Mouse (Mus musculus) erythroblast, embryonic 14.5 days (primary cell): ENCODE measurements around the gene Patj.

ENCODE experiments used
- GATA1 ChIP-seq: IDR thresholded peaks from 2 replicates; pipeline ENCODE4 v1.6.1; 2012; ENCODE audit warnings: low read length, inconsistent platforms, mixed read lengths
- TAL1 ChIP-seq: IDR thresholded peaks from 3 replicates; pipeline ENCODE4 v1.6.1; 2012; ENCODE audit warnings: low read length, inconsistent platforms, mixed read lengths

DNA sequence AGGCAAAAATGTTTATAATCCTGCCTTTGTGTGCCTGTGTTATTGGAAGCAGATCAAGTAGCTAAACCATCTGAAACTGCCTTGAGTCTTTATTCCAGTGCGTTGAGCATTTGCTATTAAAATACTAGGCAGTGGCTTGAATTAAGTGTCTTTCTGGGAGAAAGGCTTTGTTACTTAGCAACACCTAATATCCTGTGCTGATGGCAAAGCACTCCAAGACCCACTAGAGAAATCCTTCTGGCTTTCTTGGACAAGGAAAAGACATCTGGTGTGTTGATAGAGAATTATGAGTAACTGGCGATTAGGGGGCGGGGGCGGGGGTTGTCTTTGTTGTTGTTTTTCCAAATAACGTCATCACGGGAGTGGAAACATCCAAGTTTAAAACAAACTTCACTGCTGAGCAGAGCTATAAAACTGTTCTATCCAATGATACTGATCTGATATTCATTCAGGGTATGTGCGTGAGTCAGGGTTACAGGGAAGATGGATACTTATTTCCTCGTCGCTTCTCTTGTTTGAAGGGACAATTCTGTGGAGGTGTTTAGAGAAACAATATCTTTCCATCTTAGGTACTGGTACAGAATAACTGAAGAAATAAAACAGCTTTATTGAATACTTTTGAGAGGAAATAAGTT, 164.7 kb downstream of the Patj start:
- TF ChIP-seq GATA1 (no peak), TAL1 (no peak)
